Mouse (Mus musculus): Measurements from ENCODE around the gene Dusp7.

The Dusp7 gene

DNA sequence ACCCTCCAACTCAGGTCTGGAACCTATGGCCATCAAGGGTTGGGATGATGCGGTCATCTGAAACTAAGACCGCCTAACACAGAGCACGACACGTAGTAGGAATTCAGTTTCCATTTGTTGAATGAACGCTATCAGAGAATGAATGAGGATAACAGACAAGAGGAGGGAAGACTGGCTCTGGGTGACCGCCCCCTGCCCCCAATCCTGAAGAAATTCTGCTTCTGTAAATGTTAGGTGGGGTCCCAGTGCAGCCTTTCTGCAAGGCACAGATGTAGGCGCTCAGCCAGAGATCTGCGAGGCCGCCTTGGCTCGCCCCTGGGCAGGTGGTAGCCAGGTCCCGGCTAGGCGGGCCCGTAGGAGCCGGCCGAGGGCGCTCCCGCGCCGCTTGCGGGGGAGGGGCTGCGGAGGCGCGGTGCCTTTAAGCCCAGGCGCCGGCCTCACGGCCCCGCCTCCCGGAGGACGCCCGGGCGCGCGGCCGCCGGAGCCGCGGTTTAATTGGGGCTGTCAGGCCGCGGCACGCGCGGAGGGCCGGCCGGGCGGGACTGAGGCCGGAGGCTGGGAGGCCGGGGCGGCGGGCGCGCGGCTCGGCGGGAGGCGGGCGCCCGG is at the start of gene Dusp7:
TSS of gene Dusp7 (plus strand) at position 521 of the 606 bp plus-strand sequence.
- DNase-seq (ENCODE audit: low spot score in 2 of 2): peak; percentile 47 to 78

GRCm38 (mm10) chr9:106319095-106319494 is 49.3 kb upstream of the Dusp7 start:
- DNase-seq (ENCODE audit: low spot score in 2 of 2): no peak

DNA sequence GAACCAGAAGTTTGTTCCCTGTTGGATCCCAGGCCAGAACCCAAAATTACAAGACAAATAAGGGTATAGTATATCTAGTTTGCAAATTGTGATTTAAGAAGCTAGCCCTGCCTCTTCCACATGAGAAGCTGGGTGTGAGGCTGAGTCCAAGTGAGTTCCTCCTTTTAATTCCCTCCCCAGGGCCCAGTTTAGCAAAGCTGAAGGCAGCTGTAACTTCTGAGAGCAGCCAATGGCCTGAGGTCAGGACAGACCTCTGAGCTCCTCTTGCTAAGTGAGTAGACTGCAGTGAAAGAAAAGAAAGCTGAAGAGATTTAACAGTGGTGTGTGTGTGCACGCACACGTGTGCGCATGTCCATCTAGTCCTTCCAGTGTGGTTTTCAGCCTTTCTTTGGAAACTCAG is 45.9 kb upstream of the Dusp7 start:
- DNase-seq (ENCODE audit: low spot score in 2 of 2): no peak

DNA sequence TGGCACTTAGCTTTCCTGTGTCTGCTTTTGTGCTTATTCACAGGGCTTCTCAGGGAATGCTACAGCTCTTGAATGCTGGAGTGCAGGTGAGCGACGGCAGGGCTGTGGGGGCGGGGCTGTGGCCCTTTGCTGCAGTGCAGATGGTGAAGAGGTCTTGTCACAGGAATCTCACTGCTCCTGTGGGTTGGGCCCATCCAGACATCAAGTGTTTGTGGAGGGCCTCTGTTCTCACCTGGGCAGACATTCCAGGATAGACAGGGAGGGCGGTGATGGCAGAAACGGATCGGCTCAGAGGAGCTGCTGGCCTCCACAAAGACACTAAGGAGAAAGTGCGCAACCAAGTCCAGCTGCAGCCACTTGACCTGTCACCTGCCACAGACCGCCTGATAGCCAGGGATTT is 42.2 kb upstream of the Dusp7 start:
- DNase-seq (ENCODE audit: low spot score in 2 of 2): no peak

- no peak for DNase-seq (ENCODE audit: low spot score in 2 of 2)
These were observed 41.2 kb upstream of the Dusp7 start for GRCm38 (mm10) chr9:106327125-106327809.

- no peak for DNase-seq (ENCODE audit: low spot score in 2 of 2)
These were observed 40.3 kb upstream of the Dusp7 start for GRCm38 (mm10) chr9:106328068-106328610.

GRCm38 (mm10) chr9:106328772-106329511 is 39.5 kb upstream of the Dusp7 start:
- DNase-seq (ENCODE audit: low spot score in 2 of 2): no peak

GRCm38 (mm10) chr9:106332746-106333145 is 35.7 kb upstream of the Dusp7 start:
- no peak for DNase-seq (ENCODE audit: low spot score in 2 of 2)

DNA sequence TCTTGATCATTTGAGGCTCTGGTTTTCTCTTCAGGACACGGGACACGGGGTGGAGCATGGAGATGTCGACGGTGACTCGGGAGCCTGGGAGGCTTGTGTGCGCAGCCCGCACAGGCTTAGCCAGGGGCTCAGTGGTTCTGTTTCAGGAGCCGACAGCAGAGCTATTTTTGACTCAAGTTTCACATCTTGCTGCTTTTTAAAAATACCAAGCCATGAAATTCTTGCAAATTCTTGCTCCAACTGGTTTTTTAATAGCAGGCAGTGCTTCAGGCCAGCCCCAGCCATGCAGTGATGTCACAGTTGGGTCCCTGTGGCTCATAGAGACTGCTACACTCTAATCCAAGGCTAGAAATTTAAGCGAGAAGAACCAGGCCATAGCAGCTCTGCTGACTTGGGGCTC is 30.8 kb upstream of the Dusp7 start:
- no peak for DNase-seq (ENCODE audit: low spot score in 2 of 2)

- DNase-seq (ENCODE audit: low spot score in 2 of 2): no peak
These were observed 29.8 kb upstream of the Dusp7 start for GRCm38 (mm10) chr9:106338462-106339172.

- no peak for DNase-seq (ENCODE audit: low spot score in 2 of 2)
These were observed 29.3 kb upstream of the Dusp7 start for GRCm38 (mm10) chr9:106339173-106339558.

- DNase-seq (ENCODE audit: low spot score in 2 of 2): no peak
These were observed 28.7 kb upstream of the Dusp7 start for GRCm38 (mm10) chr9:106339730-106340129.

DNA sequence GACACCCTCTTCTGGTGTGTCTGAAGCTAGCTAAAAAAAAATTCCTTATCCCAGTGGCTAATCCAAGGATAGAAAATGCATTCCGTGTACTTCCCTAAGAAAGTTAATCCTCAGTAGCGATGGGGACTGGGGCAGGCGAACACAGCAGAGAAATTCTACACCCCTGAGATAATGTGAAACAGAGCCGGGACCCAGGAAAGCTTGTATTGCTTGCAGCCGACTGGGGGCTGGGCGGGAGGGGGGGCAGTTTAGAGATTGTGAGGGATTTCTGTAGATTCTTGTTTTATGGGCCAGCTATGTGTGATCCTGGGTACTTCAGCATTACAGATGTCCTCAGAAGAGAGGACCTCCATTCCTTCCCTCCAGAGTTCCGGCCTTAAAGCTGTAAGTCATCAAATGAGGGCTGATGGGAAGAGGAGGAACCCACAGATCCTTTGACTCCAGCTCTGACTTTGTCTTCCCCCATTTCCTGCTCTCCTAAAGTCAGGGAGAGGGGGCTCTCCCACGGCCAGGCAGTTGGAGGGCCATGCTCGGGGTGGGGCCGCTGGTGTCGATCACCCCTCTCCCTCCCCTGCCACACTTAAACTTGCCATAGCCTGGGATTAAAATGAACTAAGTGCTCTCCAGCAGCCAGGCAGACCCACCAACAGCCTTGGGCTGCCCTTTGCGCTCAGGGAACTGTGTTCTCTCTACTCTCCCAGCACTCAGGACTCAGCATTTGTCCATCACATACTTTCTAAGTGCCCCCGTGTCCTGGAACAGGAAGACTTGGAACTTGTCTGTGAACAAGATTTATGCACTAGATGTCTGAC is 27.7 kb upstream of the Dusp7 start:
- no peak for DNase-seq (ENCODE audit: low spot score in 2 of 2)

- no peak for DNase-seq (ENCODE audit: low spot score in 2 of 2)
These were observed 27.1 kb upstream of the Dusp7 start for GRCm38 (mm10) chr9:106341313-106341686.

DNA sequence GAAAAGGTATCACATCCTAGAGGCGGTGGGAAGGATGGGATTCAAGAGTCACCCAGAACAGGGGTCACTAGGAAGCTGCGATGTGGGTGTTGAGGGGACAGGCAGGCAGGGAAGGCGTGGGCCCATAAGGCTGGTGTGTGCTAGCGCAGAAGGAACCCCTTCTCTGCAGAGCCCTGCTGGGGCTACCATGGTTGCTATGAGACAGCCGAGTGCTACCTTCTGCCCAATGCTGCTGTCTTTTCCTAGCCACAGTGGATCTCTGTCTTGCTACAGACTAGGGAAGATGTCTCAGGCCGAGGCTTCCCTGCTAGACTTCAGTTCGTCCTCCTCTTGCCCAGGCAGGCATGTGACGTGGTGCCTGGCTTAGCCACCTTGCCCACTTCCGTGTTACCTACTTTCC is 25.9 kb upstream of the Dusp7 start:
- no peak for DNase-seq (ENCODE audit: low spot score in 2 of 2)

GRCm38 (mm10) chr9:106345167-106345566 is 23.3 kb upstream of the Dusp7 start:
- DNase-seq (ENCODE audit: low spot score in 2 of 2): no peak

DNA sequence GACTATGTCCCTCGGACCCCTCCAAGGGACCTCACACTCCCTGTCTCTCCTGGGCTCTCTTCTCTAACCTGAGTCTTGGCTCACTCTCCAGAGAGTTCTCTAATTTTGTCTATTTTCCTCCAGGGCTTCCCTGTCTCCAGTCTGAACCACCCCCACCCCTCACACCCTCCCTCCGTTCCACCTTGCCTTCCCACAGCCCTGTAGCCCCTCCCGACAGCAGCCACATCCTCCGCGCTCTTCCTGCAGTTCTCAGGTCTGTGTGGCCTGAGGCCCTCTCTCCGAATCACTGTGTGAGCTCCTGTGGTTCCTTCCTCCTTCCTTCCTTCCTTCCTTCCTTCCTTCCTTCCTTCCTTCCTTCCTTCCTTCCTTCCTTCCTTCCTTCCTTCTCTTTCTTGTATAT is 22.8 kb upstream of the Dusp7 start:
- no peak for DNase-seq (ENCODE audit: low spot score in 2 of 2)

DNA sequence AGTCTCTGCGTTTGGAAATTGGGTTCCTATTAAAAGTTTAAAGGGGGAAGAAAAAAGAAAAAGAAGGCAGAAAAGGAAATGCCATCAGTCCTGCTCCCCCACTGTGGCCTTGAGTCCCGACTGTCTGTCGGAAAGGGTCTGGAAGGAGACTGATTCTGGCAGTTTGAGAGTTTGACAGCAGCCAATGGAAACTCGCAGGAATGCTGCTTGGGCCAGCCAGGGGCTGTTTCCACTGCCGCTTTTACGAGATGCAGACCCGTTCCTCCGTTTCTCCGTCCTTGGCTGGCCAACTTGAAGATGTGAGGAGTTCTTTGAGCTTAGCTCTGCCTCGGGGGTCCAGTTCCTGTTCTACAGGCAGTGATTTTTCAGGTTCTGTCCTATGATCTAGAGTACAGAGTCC is 20.2 kb upstream of the Dusp7 start:
- DNase-seq (ENCODE audit: low spot score in 2 of 2): no peak

GRCm38 (mm10) chr9:106349075-106349474 is 19.4 kb upstream of the Dusp7 start:
- peak in 1 of 2 experiments; percentile 31 for DNase-seq (ENCODE audit: low spot score in 2 of 2)

GRCm38 (mm10) chr9:106351178-106351577 is 17.3 kb upstream of the Dusp7 start:
- no peak for DNase-seq (ENCODE audit: low spot score in 2 of 2)

GRCm38 (mm10) chr9:106353779-106354178 is 14.7 kb upstream of the Dusp7 start:
- no peak for DNase-seq (ENCODE audit: low spot score in 2 of 2)
